16 mouse cellular contexts compared by ENCODE assay signal in the genomic region with DNA sequence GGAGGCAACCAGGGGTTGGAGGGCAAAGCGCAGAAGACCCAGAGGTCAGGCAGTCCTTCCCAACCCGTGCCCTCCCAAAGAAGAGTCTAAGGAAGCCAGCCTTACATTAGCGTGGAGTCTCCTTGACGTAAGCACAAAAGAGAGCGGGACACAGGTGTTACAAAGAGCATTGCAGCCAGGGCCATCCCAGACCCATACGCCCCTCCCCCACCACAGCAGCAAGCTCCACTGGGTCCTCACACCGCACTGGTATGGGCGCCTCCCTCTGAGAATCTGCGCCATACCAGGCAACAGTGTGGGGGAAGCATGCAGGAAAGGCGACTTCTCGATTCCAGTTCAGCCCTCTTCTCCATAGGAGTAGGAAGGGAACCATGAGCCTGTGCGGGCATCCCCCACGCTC. TPM values are rescaled to one million over a fixed set of nuclear protein-coding genes. Genes with fewer than 3 reads are reported as not detected.
DNase-seq lines count a peak whose midpoint lies in the region; ATAC-seq lines count a peak whose summit lies in the region.
"Had no signal": no experiment of that assay in that cellular context is flagged by ENCODE, and none has a peak within 500 bp of the region (broad histone marks: within the 10 kb centered on the region; RNA-seq: fewer than 3 reads in every experiment).

No protein-coding gene starts in this region.

- no peak overlapping the region for H3K27ac ChIP-seq in kidney, embryonic 15.5 days
- H3K27ac ChIP-seq in kidney, embryonic 14.5 days (ENCODE audit: low read depth, low read length): no peak overlapping the region
- H3K27ac ChIP-seq in embryonic facial prominence, embryonic 15.5 days (replicated peaks): 0 out of 2 replicates have a peak overlapping the region, but pooled peaks have one; percentile 23
- no peak overlapping the region for H3K27ac ChIP-seq in midbrain, embryonic 14.5 days (replicated peaks; ENCODE audit: low read depth, low read length)
- H3K27ac ChIP-seq: left cerebral cortex, adult 2 months; liver, embryonic 14.5 days had no signal

- H3K4me3 ChIP-seq in kidney, embryonic 15.5 days (replicated peaks): no peak overlapping the region
- no peak overlapping the region for H3K4me3 ChIP-seq in kidney, embryonic 14.5 days (ENCODE audit: low read length)
- H3K4me3 ChIP-seq in embryonic facial prominence, embryonic 15.5 days (replicated peaks): no peak overlapping the region
- no peak overlapping the region for H3K4me3 ChIP-seq in midbrain, embryonic 14.5 days (replicated peaks; ENCODE audit: low read depth, low read length)
- H3K4me3 ChIP-seq: left cerebral cortex, adult 2 months had no signal

- peaks cover 82% of the 10 kb centered on the region for H3K27me3 ChIP-seq in kidney, embryonic 15.5 days
- H3K27me3 ChIP-seq in kidney, embryonic 14.5 days (ENCODE audit: control insufficient read depth, insufficient read depth, low read length): peaks cover 59% of the 10 kb centered on the region
- peaks cover 51% of the 10 kb centered on the region for H3K27me3 ChIP-seq in embryonic facial prominence, embryonic 15.5 days
- H3K27me3 ChIP-seq in midbrain, embryonic 14.5 days (ENCODE audit: control insufficient read depth, insufficient read depth, low read length): peaks cover 13% of the 10 kb centered on the region; the same call in 1 of the 2 replicates

- H3K9ac ChIP-seq in kidney, embryonic 15.5 days: no peak overlapping the region
- H3K9ac ChIP-seq in kidney, embryonic 14.5 days (ENCODE audit: low read depth, low read length): no peak overlapping the region
- H3K9ac ChIP-seq in embryonic facial prominence, embryonic 15.5 days: no peak overlapping the region
- H3K9ac ChIP-seq in midbrain, embryonic 14.5 days (replicated peaks; ENCODE audit: low read length): no peak overlapping the region
- H3K9ac ChIP-seq: liver, embryonic 14.5 days had no signal

- no peak for ATAC-seq in kidney, embryonic 15.5 days (replicated peaks; ENCODE audit: low FRiP score)
- no peak for ATAC-seq in kidney, embryonic 14.5 days (ENCODE audit: low FRiP score, low TSS enrichment)
- no peak for ATAC-seq in embryonic facial prominence, embryonic 15.5 days (ENCODE audit: insufficient number of reproducible peaks, low FRiP score, low TSS enrichment, low read depth)
- no peak for ATAC-seq in midbrain, embryonic 14.5 days (ENCODE audit: low FRiP score, low TSS enrichment)
- no peak for ATAC-seq in activated CD4-positive, CD25-positive, alpha-beta regulatory T cell, adult 4 months

- peak; percentile 39 for DNase-seq in embryo, embryonic 11 days
- no peak for DNase-seq in midbrain, embryonic 14.5 days
- DNase-seq in right cerebral cortex, postnatal 4 days: no peak
- no peak for DNase-seq in cerebellum, adult 11 months
- DNase-seq: adrenal gland, postnatal 36 days; cerebellum, postnatal 36 days; heart, postnatal 10 days; kidney, adult 11 months; lung, postnatal 36 days; thymus, adult 2 months had no signal

- 0 out of 2 replicates have a peak overlapping the region, but pooled peaks have one; percentile 5 for H3K4me2 ChIP-seq in kidney, embryonic 15.5 days
- H3K4me2 ChIP-seq in kidney, embryonic 14.5 days (replicated peaks; ENCODE audit: low read depth, low read length): no peak overlapping the region
- H3K4me2 ChIP-seq in embryonic facial prominence, embryonic 15.5 days (replicated peaks): no peak overlapping the region
- H3K4me2 ChIP-seq in midbrain, embryonic 14.5 days (ENCODE audit: low read length): peak overlapping the region; percentile 6; the same call in 1 of the 2 replicates

- peaks cover 47% of the 10 kb centered on the region for H3K4me1 ChIP-seq in kidney, embryonic 15.5 days
- peaks cover 21% of the 10 kb centered on the region for H3K4me1 ChIP-seq in kidney, embryonic 14.5 days (ENCODE audit: control insufficient read depth, insufficient read depth, low read length)
- H3K4me1 ChIP-seq in embryonic facial prominence, embryonic 15.5 days: peaks cover 45% of the 10 kb centered on the region
- H3K4me1 ChIP-seq in midbrain, embryonic 14.5 days (ENCODE audit: control insufficient read depth, insufficient read depth, low read length): peaks cover 50% of the 10 kb centered on the region

- H3K9me3 ChIP-seq in kidney, embryonic 15.5 days (replicated peaks): no peaks in the 10 kb centered on the region
- H3K9me3 ChIP-seq in kidney, embryonic 14.5 days (ENCODE audit: control insufficient read depth, low read length): no peaks in the 10 kb centered on the region
- no peaks in the 10 kb centered on the region for H3K9me3 ChIP-seq in embryonic facial prominence, embryonic 15.5 days (replicated peaks)
- H3K9me3 ChIP-seq in midbrain, embryonic 14.5 days (ENCODE audit: control insufficient read depth, low read length): no peaks in the 10 kb centered on the region

- 21% methylated on average over 13 of the region's 13 CpGs for WGBS in kidney, embryonic 15.5 days
- 17% methylated on average over 13 of the region's 13 CpGs for WGBS in kidney, embryonic 14.5 days
- 51% methylated on average over 13 of the region's 13 CpGs for WGBS in embryonic facial prominence, embryonic 15.5 days
- WGBS in midbrain, embryonic 14.5 days: 44% methylated on average over 13 of the region's 13 CpGs

- peaks cover 3% of the 10 kb centered on the region; the same call in 1 of the 2 replicates for H3K36me3 ChIP-seq in kidney, embryonic 15.5 days
- H3K36me3 ChIP-seq in kidney, embryonic 14.5 days (ENCODE audit: control insufficient read depth, insufficient read depth, low read length): no peaks in the 10 kb centered on the region
- no peaks in the 10 kb centered on the region for H3K36me3 ChIP-seq in embryonic facial prominence, embryonic 15.5 days
- no peaks in the 10 kb centered on the region for H3K36me3 ChIP-seq in midbrain, embryonic 14.5 days (ENCODE audit: control insufficient read depth, insufficient read depth, low read length)

RNA-seq across cellular contexts. Expression of a gene that starts 4.9 kb away (rescaled TPM):
- polyA plus RNA-seq in kidney, embryonic 15.5 days (2015; fragmentation: Nextera tagmentation; extraction: Ambion mirVana): 18.9 and 27.0 TPM in 2 replicates
- 13.8 and 23.9 TPM in 2 replicates for polyA plus RNA-seq in kidney, embryonic 14.5 days (2014; fragmentation: Nextera tagmentation; extraction: Ambion mirVana)
- polyA plus RNA-seq in embryonic facial prominence, embryonic 15.5 days (2015; fragmentation: Nextera tagmentation; extraction: Ambion mirVana): 225 and 386 TPM in 2 replicates
- 39.3 and 45.2 TPM in 2 replicates for polyA plus RNA-seq in midbrain, embryonic 14.5 days (2014; fragmentation: Nextera tagmentation; extraction: Ambion mirVana)
- under 1 TPM in 1 of 2 experiments, not detected in 1; 0.25 TPM for polyA plus RNA-seq in activated CD4-positive, CD25-positive, alpha-beta regulatory T cell, adult 4 months (2017; shearing (Covaris generic))

RNA-seq across cellular contexts. Expression of a gene that starts 35.5 kb away (rescaled TPM):
- polyA plus RNA-seq in kidney, embryonic 15.5 days (2015; fragmentation: Nextera tagmentation; extraction: Ambion mirVana): 46.5 and 51.7 TPM in 2 replicates
- polyA plus RNA-seq in kidney, embryonic 14.5 days (2014; fragmentation: Nextera tagmentation; extraction: Ambion mirVana): 40.9 and 44.9 TPM in 2 replicates
- 52.6 and 60.8 TPM in 2 replicates for polyA plus RNA-seq in embryonic facial prominence, embryonic 15.5 days (2015; fragmentation: Nextera tagmentation; extraction: Ambion mirVana)
- polyA plus RNA-seq in midbrain, embryonic 14.5 days (2014; fragmentation: Nextera tagmentation; extraction: Ambion mirVana): 52.3 and 63.6 TPM in 2 replicates
- 10 to 100 TPM; 23.5 to 25.5 TPM for polyA plus RNA-seq in activated CD4-positive, CD25-positive, alpha-beta regulatory T cell, adult 4 months (2017; shearing (Covaris generic))

Comparison
In these comparisons a context has a peak if more than half of its experiments do, and no peak if none do; other contexts are left out.
1. H3K4me2 ChIP-seq: peak in kidney, embryonic 15.5 days (single experiment) and midbrain, embryonic 14.5 days (single experiment); none in kidney, embryonic 14.5 days (single experiment) and embryonic facial prominence, embryonic 15.5 days (single experiment).
2. RNA of a gene that starts 4.9 kb away (polyA plus RNA-seq): 225 to 386 TPM in embryonic facial prominence, embryonic 15.5 days, 39.3 to 45.2 TPM in midbrain, embryonic 14.5 days, 13.8 to 23.9 TPM in kidney, embryonic 14.5 days and 18.9 to 27.0 TPM in kidney, embryonic 15.5 days; 0.25 TPM in activated CD4-positive, CD25-positive, alpha-beta regulatory T cell, adult 4 months; every median in the first group is over 10 times any median in the second.